Mouse (Mus musculus): ENCODE data around the gene Lef1. TPM values are rescaled to one million over a fixed set of nuclear protein-coding genes. Genes with fewer than 3 reads are reported as not detected.
A peak's percentile ranks its signal among the peaks of the same experiment; 100 is the strongest.

The Lef1 gene
- polyA plus RNA-seq, 1 experiment = 4.5 TPM

DNA sequence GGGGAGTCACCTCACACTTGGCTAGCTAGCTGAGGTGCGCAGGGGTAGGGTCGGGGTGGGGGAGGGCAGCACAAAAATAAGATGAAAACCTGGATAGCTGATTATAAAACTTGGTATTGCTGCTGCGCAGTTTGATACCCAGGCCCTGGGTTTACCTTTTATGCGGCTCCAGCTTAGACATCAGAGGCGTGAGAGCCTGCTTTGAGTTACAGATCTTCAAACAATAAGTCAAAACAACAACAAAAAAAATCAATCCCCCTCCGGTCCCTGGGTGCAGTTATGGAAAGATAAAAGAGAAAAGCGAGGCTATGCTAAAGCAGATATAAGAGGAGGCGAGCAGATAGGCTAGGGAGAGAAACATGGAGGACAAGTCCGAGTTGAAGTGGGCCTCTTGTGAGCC is 28.0 kb downstream of the Lef1 start:
- Histone ChIP-seq H3K4me3 (no peak overlapping the region), H3K27me3 (ENCODE audit: control insufficient read depth, insufficient read depth, insufficient read length) (no peaks in the 10 kb centered on the region), H3K36me3 (ENCODE audit: control insufficient read depth, insufficient read depth) (no peaks in the 10 kb centered on the region), H3K4me2 (ENCODE audit: low read depth) (no peak overlapping the region), H3ac (ENCODE audit: control insufficient read depth, insufficient read length) (no peak overlapping the region), H3K79me2 (ENCODE audit: control insufficient read depth, insufficient read depth) (peaks cover 8% of the 10 kb centered on the region)
- TF ChIP-seq USF1 (IDR thresholded peaks at IDR 0.05; ENCODE audit: low read depth) (no peak), REST (IDR thresholded peaks at IDR 0.05; ENCODE audit: insufficient read depth, insufficient read length) (no peak), E2F4 (IDR thresholded peaks at IDR 0.05; ENCODE audit: insufficient read depth) (no peak), POLR2A (IDR thresholded peaks at IDR 0.05; ENCODE audit: insufficient read length, low read depth) (no peak), MYOG (IDR thresholded peaks at IDR 0.05; ENCODE audit: control insufficient read depth in 1 of 3, insufficient read depth in 1 of 3, insufficient read length in 2 of 3, low read depth in 2 of 3) (no peak), TCF12 (IDR thresholded peaks at IDR 0.05; ENCODE audit: insufficient read depth, poor library complexity, severe bottlenecking) (no peak)

DNA sequence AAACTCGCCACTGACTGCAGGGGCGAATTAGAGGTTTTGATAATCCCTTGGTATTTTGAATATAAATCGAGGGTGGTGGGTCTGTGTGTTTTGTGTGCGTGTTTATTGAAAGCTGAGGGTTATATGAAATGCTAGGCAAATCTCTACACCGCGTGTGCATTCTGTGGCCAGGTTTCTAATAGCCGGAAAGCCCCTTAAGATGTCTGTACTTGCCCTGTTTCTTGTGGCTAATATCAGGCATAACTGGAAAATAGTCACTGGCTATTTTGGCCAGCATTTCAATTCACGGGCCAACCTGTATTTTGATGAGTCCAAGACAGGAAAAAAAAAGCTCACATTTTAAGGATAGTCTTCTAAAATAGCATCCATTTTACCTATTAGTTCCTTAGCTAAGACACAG is 28.5 kb downstream of the Lef1 start:
- H3K36me3 ChIP-seq (ENCODE audit: control insufficient read depth, insufficient read depth) = no peaks in the 10 kb centered on the region
- peaks cover 6% of the 10 kb centered on the region for H3K79me2 ChIP-seq (ENCODE audit: control insufficient read depth, insufficient read depth)
- no peaks in the 10 kb centered on the region for H3K27me3 ChIP-seq (ENCODE audit: control insufficient read depth, insufficient read depth, insufficient read length)
- no peak overlapping the region for H3K4me3 ChIP-seq
- TF ChIP-seq TCF3 (IDR thresholded peaks at IDR 0.05; ENCODE audit: insufficient read length, low read depth) (no peak), MAX (IDR thresholded peaks at IDR 0.05; ENCODE audit: low read depth) (no peak), POLR2A (IDR thresholded peaks at IDR 0.05; ENCODE audit: insufficient read length, low read depth) (no peak)
- H3K4me2 ChIP-seq (ENCODE audit: low read depth) = peak overlapping the region; percentile 46
- H3ac ChIP-seq (ENCODE audit: control insufficient read depth, insufficient read length) = no peak overlapping the region

DNA sequence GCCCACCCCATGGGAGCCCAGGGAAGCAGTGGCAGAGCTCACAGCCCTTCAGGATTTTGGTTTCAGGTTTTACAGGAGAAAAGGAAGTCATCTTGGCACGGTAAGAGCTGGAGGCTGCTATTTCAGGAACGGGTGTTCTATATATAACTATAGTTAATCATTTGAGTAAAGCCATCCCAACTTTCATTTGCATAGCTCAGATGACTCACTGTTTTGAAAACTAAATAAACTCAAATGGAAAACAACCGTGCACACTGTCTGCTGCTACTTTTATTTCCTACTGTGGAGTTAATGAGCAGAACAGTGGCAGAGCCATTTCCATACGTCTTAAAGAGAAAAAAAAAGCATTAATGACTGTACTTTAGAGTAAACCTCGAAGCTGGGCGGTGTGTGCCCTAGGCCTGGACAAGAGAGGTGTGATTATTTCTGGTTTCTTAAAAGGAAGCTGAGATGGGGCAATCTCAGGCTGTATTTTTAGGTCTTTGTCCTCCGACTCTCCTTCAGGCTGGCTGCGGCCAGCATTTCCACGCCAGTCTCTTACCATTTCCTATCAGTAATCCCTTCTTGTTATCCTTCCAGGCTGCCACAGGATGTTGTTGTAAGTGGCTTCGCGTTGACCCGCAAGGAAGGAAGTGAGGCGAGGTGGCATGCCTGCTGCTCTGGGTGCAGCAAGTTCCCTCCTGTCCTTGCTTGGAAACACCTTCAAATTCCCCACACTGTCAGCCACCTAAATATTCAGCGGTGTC is 29.2 kb downstream of the Lef1 start:
- Histone ChIP-seq H3K36me3 (ENCODE audit: control insufficient read depth, insufficient read depth) (no peaks in the 10 kb centered on the region), H3ac (ENCODE audit: control insufficient read depth, insufficient read length) (no peak overlapping the region), H3K79me2 (ENCODE audit: control insufficient read depth, insufficient read depth) (no peaks in the 10 kb centered on the region), H3K4me2 (ENCODE audit: low read depth) (peak overlapping the region; percentile 46), H3K27me3 (ENCODE audit: control insufficient read depth, insufficient read depth, insufficient read length) (no peaks in the 10 kb centered on the region), H3K4me3 (no peak overlapping the region)
- TF ChIP-seq CEBPB (IDR thresholded peaks at IDR 0.05; ENCODE audit: insufficient read depth, poor library complexity, severe bottlenecking) (peak; percentile 21; the same call in 1 of the 2 replicates), POLR2AphosphoS2 (IDR thresholded peaks at IDR 0.05; ENCODE audit: insufficient read length, low read depth) (no peak), TCF3 (IDR thresholded peaks at IDR 0.05; ENCODE audit: insufficient read length, low read depth) (no peak)

DNA sequence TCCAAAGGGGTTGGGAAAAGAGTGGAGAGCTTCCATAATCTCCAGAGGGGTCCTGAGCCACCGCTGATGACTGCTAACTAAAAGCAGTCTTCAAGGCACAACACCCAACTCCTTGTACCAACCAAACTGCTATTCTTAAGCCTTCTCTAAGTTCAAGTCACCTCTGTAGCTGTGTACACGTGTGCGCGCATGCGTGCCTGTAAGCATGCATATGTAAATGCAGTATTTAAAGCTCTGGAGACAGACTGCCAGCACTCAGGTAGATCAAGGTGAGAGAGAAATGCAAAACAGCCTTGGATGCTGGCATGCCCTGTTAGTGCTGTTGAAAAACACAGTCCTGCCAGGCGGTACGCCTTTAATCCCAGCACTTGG is 29.8 kb downstream of the Lef1 start:
- H3K27me3 ChIP-seq (ENCODE audit: control insufficient read depth, insufficient read depth, insufficient read length) = no peaks in the 10 kb centered on the region
- no peak overlapping the region for H3K4me3 ChIP-seq
- H3ac ChIP-seq (ENCODE audit: control insufficient read depth, insufficient read length) = no peak overlapping the region
- peak overlapping the region; percentile 46 for H3K4me2 ChIP-seq (ENCODE audit: low read depth)
- no peak for TF ChIP-seq CEBPB (IDR thresholded peaks at IDR 0.05; ENCODE audit: insufficient read depth, poor library complexity, severe bottlenecking)
- TF ChIP-seq POLR2AphosphoS2 (IDR thresholded peaks at IDR 0.05; ENCODE audit: insufficient read length, low read depth) = no peak
- no peaks in the 10 kb centered on the region for H3K79me2 ChIP-seq (ENCODE audit: control insufficient read depth, insufficient read depth)
- H3K36me3 ChIP-seq (ENCODE audit: control insufficient read depth, insufficient read depth) = no peaks in the 10 kb centered on the region

DNA sequence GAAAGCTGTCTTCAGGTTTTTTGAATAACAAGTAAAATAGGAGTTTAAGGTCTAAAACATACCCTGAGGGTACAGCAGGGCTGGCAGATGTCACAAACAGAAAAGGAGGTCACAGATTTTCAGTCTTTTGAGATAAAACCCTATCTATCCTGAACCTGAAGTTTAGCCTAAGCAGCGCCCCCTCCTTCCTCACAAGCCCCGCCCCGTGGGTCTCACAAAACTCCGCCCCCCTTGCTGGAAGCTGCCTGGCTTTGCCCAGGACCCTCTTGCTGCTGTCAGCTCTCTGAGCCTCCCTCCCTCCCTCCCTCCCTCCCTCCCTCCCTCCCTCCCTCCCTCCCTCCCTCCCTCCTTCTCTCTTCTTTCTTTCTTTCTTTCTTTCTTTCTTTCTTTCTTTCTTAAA is 31.3 kb downstream of the Lef1 start:
- no peak for TF ChIP-seq MAX (IDR thresholded peaks at IDR 0.05; ENCODE audit: low read depth)
- TF ChIP-seq TCF12 (IDR thresholded peaks at IDR 0.05; ENCODE audit: insufficient read depth, poor library complexity, severe bottlenecking) = no peak
- no peak for TF ChIP-seq REST (IDR thresholded peaks at IDR 0.05; ENCODE audit: insufficient read depth, insufficient read length)
- Histone ChIP-seq H3K36me3 (ENCODE audit: control insufficient read depth, insufficient read depth) (no peaks in the 10 kb centered on the region), H3K4me2 (ENCODE audit: low read depth) (no peak overlapping the region), H3K79me2 (ENCODE audit: control insufficient read depth, insufficient read depth) (no peaks in the 10 kb centered on the region), H3K27me3 (ENCODE audit: control insufficient read depth, insufficient read depth, insufficient read length) (no peaks in the 10 kb centered on the region), H3K4me3 (no peak overlapping the region), H3ac (ENCODE audit: control insufficient read depth, insufficient read length) (no peak overlapping the region)

DNA sequence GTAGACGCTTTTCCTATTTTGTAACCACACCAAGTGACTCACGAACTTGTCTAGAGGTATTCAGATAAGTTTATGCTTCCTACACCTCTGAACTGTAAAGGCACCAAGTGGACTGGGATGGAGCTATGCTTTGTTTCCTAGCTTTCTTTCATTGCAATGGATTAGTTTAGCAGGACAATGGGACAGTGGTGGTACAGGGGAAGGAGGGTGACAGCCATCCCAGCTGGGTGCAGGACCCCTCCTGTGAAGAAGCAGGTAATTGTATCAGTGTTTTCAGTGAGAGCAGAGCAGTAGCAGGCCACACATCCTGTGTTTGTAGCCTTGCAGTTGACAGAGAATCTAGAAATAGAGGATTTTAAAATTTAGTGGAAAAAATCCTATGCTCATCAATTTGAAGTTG is 34.0 kb downstream of the Lef1 start:
- Histone ChIP-seq H3K79me2 (ENCODE audit: control insufficient read depth, insufficient read depth) (no peaks in the 10 kb centered on the region), H3K27me3 (ENCODE audit: control insufficient read depth, insufficient read depth, insufficient read length) (no peaks in the 10 kb centered on the region), H3K36me3 (ENCODE audit: control insufficient read depth, insufficient read depth) (no peaks in the 10 kb centered on the region), H3K4me3 (no peak overlapping the region), H3K4me2 (ENCODE audit: low read depth) (no peak overlapping the region), H3ac (ENCODE audit: control insufficient read depth, insufficient read length) (no peak overlapping the region)
- no peak for TF ChIP-seq REST (IDR thresholded peaks at IDR 0.05; ENCODE audit: insufficient read depth, insufficient read length)
- no peak for TF ChIP-seq SRF (IDR thresholded peaks at IDR 0.05; ENCODE audit: control insufficient read depth, insufficient read length, low read depth)
- TF ChIP-seq MYOD1 (IDR thresholded peaks at IDR 0.05; ENCODE audit: control insufficient read depth in 1 of 3, insufficient read length in 2 of 3, low read depth in 2 of 3) = no peak
- TF ChIP-seq MAX (IDR thresholded peaks at IDR 0.05; ENCODE audit: low read depth) = no peak
- no peak for TF ChIP-seq TCF3 (IDR thresholded peaks at IDR 0.05; ENCODE audit: insufficient read length, low read depth)
- TF ChIP-seq CEBPB (IDR thresholded peaks at IDR 0.05; ENCODE audit: insufficient read depth, poor library complexity, severe bottlenecking) = no peak
- no peak for TF ChIP-seq POLR2A (IDR thresholded peaks at IDR 0.05; ENCODE audit: insufficient read length, low read depth)
- TF ChIP-seq POLR2AphosphoS2 (IDR thresholded peaks at IDR 0.05; ENCODE audit: insufficient read length, low read depth) = no peak
- no peak for TF ChIP-seq E2F4 (IDR thresholded peaks at IDR 0.05; ENCODE audit: insufficient read depth)
